Mouse (Mus musculus): Measurements from ENCODE around the gene Icos.

DNA sequence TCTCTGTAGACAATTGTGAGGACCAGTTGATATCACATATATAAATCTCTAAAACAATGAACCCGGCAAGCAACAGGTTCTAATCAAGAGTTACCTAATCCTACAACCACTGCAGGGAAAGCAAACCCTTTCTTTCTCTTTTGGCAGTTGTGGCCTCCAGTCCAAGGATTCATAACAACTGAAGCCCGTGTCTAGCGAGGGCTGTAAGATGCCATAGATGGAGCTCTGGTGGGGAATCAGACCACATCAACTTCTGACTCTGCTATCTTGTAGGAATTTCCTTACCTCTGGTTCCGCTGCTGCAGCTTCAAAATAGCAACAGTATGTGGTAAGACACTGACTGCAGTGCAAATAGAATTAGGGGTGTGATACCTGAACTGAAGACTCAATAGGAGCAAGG lies 18.5 kb upstream of the Icos start:
- TF ChIP-seq POLR2A (IDR thresholded peaks at IDR 0.05; ENCODE audit: insufficient read depth, low read depth, low read length) (no peak), CTCF (IDR thresholded peaks at IDR 0.05; ENCODE audit: insufficient read depth, low read depth, low read length) (no peak)

Measured in olfactory bulb, adult 2 months (tissue).